Mouse (Mus musculus): ENCODE measurements around the gene Syne1. TPM values are rescaled to one million over a fixed set of nuclear protein-coding genes. Genes with fewer than 3 reads are reported as not detected.

Syne1 gene
- total and polyA plus RNA-seq, 3 experiments: 29.0 to 66.6 (median 53.6) TPM

GRCm38 (mm10) chr10:5488097-5488496 is 63.2 kb downstream of the Syne1 start:
- Histone ChIP-seq H3K27ac (no peak overlapping the region), H3K4me3 (no peak overlapping the region), H3K36me3 (ENCODE audit: control insufficient read depth, insufficient read depth, low read length) (no peaks in the 10 kb centered on the region), H3K27me3 (ENCODE audit: control insufficient read depth, insufficient read depth, low read length) (no peaks in the 10 kb centered on the region), H3K79me2 (replicated peaks; ENCODE audit: control insufficient read depth, insufficient read depth, low read length) (no peaks in the 10 kb centered on the region), H3K4me1 (ENCODE audit: control insufficient read depth, insufficient read depth, low read length) (no peaks in the 10 kb centered on the region), H3K9ac (ENCODE audit: low read depth, low read length) (no peak overlapping the region)
- DNase-seq: no peak
- WGBS: 33% methylated on average over 5 of the region's 5 CpGs
- intact Hi-C loops (cut with DNase I): no loop called here
- TF ChIP-seq CTCF (IDR thresholded peaks at IDR 0.05) (no peak), POLR2A (IDR thresholded peaks at IDR 0.05; ENCODE audit: insufficient read depth, low read depth, low read length) (no peak), EP300 (IDR thresholded peaks at IDR 0.05; ENCODE audit: insufficient read depth, low read depth, low read length) (no peak)

- Histone ChIP-seq H3K79me2 (replicated peaks; ENCODE audit: control insufficient read depth, insufficient read depth, low read length) (no peaks in the 10 kb centered on the region), H3K36me3 (ENCODE audit: control insufficient read depth, insufficient read depth, low read length) (no peaks in the 10 kb centered on the region), H3K4me3 (no peak overlapping the region), H3K27me3 (ENCODE audit: control insufficient read depth, insufficient read depth, low read length) (no peaks in the 10 kb centered on the region), H3K4me1 (ENCODE audit: control insufficient read depth, insufficient read depth, low read length) (peaks cover 5% of the 10 kb centered on the region), H3K27ac (no peak overlapping the region; the same call in 1 of the 2 replicates), H3K9ac (ENCODE audit: low read depth, low read length) (no peak overlapping the region)
- TF ChIP-seq EP300 (IDR thresholded peaks at IDR 0.05; ENCODE audit: insufficient read depth, low read depth, low read length) (no peak), POLR2A (IDR thresholded peaks at IDR 0.05; ENCODE audit: insufficient read depth, low read depth, low read length) (no peak), CTCF (IDR thresholded peaks at IDR 0.05) (no peak; the same call in 1 of the 2 replicates)
- 39% methylated on average over 9 of the region's 9 CpGs for WGBS
- DNase-seq: peak in 1 of 2 experiments; percentile 9
- intact Hi-C loops (cut with DNase I): loop anchor here (1.0 kb wide), 2 partner anchors 74 to 153 kb away; no protein-coding TSS in a partner anchor
These were observed 70.4 kb downstream of the Syne1 start for GRCm38 (mm10) chr10:5480552-5481550.

GRCm38 (mm10) chr10:5480097-5480496 is 71.2 kb downstream of the Syne1 start:
- intact Hi-C loops (cut with DNase I): loop anchor here (1.0 kb wide), 2 partner anchors 75 to 154 kb away; no protein-coding TSS in a partner anchor
- TF ChIP-seq CTCF (IDR thresholded peaks at IDR 0.05) (peak; percentile 76), POLR2A (IDR thresholded peaks at IDR 0.05; ENCODE audit: insufficient read depth, low read depth, low read length) (no peak), EP300 (IDR thresholded peaks at IDR 0.05; ENCODE audit: insufficient read depth, low read depth, low read length) (no peak)
- Histone ChIP-seq H3K36me3 (ENCODE audit: control insufficient read depth, insufficient read depth, low read length) (no peaks in the 10 kb centered on the region), H3K27me3 (ENCODE audit: control insufficient read depth, insufficient read depth, low read length) (no peaks in the 10 kb centered on the region), H3K4me3 (no peak overlapping the region), H3K79me2 (replicated peaks; ENCODE audit: control insufficient read depth, insufficient read depth, low read length) (no peaks in the 10 kb centered on the region), H3K27ac (no peak overlapping the region), H3K4me1 (ENCODE audit: control insufficient read depth, insufficient read depth, low read length) (peaks cover 5% of the 10 kb centered on the region), H3K9ac (ENCODE audit: low read depth, low read length) (no peak overlapping the region)
- DNase-seq: peak; percentile 14 to 40
- 39% methylated on average over 6 of the region's 6 CpGs for WGBS

- H3K4me1 ChIP-seq (ENCODE audit: control insufficient read depth, insufficient read depth, low read length): no peaks in the 10 kb centered on the region
- no peak for TF ChIP-seq CTCF (IDR thresholded peaks at IDR 0.05)
- no peak for TF ChIP-seq EP300 (IDR thresholded peaks at IDR 0.05; ENCODE audit: insufficient read depth, low read depth, low read length)
- DNase-seq: no peak
- H3K79me2 ChIP-seq (replicated peaks; ENCODE audit: control insufficient read depth, insufficient read depth, low read length): no peaks in the 10 kb centered on the region
- H3K36me3 ChIP-seq (ENCODE audit: control insufficient read depth, insufficient read depth, low read length): no peaks in the 10 kb centered on the region
- no peak overlapping the region for H3K4me3 ChIP-seq
- H3K27me3 ChIP-seq (ENCODE audit: control insufficient read depth, insufficient read depth, low read length): no peaks in the 10 kb centered on the region
- intact Hi-C loops (cut with DNase I): no loop called here
- no peak overlapping the region for H3K9ac ChIP-seq (ENCODE audit: low read depth, low read length)
- H3K27ac ChIP-seq: no peak overlapping the region
- WGBS: 88% methylated on average over 2 of the region's 2 CpGs
These were observed 82.6 kb downstream of the Syne1 start for GRCm38 (mm10) chr10:5468638-5469037.

- peaks cover 2% of the 10 kb centered on the region; the same call in 1 of the 2 replicates for H3K36me3 ChIP-seq (ENCODE audit: control insufficient read depth, insufficient read depth, low read length)
- no peaks in the 10 kb centered on the region for H3K27me3 ChIP-seq (ENCODE audit: control insufficient read depth, insufficient read depth, low read length)
- DNase-seq: no peak
- H3K9ac ChIP-seq (ENCODE audit: low read depth, low read length): no peak overlapping the region
- TF ChIP-seq CTCF (IDR thresholded peaks at IDR 0.05) (no peak), POLR2A (IDR thresholded peaks at IDR 0.05; ENCODE audit: insufficient read depth, low read depth, low read length) (no peak), EP300 (IDR thresholded peaks at IDR 0.05; ENCODE audit: insufficient read depth, low read depth, low read length) (no peak)
- peaks cover 2% of the 10 kb centered on the region for H3K4me1 ChIP-seq (ENCODE audit: control insufficient read depth, insufficient read depth, low read length)
- intact Hi-C loops (cut with DNase I): no loop called here
- no peak overlapping the region for H3K27ac ChIP-seq
- no peaks in the 10 kb centered on the region for H3K79me2 ChIP-seq (replicated peaks; ENCODE audit: control insufficient read depth, insufficient read depth, low read length)
- no peak overlapping the region for H3K4me3 ChIP-seq
These were observed 97.5 kb downstream of the Syne1 start for GRCm38 (mm10) chr10:5453830-5454229.

GRCm38 (mm10) chr10:5449944-5450343 is 101.3 kb downstream of the Syne1 start:
- Histone ChIP-seq H3K27me3 (ENCODE audit: control insufficient read depth, insufficient read depth, low read length) (no peaks in the 10 kb centered on the region), H3K4me3 (no peak overlapping the region), H3K79me2 (replicated peaks; ENCODE audit: control insufficient read depth, insufficient read depth, low read length) (no peaks in the 10 kb centered on the region), H3K4me1 (ENCODE audit: control insufficient read depth, insufficient read depth, low read length) (peaks cover 2% of the 10 kb centered on the region), H3K27ac (no peak overlapping the region), H3K36me3 (ENCODE audit: control insufficient read depth, insufficient read depth, low read length) (peaks cover 2% of the 10 kb centered on the region; the same call in 1 of the 2 replicates), H3K9ac (ENCODE audit: low read depth, low read length) (no peak overlapping the region)
- no peak for DNase-seq
- intact Hi-C loops (cut with DNase I): no loop called here
- WGBS: 70% methylated on average over 2 of the region's 2 CpGs
- TF ChIP-seq CTCF (IDR thresholded peaks at IDR 0.05) (no peak), EP300 (IDR thresholded peaks at IDR 0.05; ENCODE audit: insufficient read depth, low read depth, low read length) (no peak)
